Mouse (Mus musculus) lung, adult 2 months (tissue): ENCODE data around the gene Dcaf17.

Experiments used
- CTCF ChIP-seq: fragments of 200-500 bp; IDR thresholded peaks from 2 replicates; pipeline ENCODE4 v1.5.1; 2011; ENCODE audit warnings: mild to moderate bottlenecking, low read length, control low read depth; ENCODE audit not compliant: insufficient read depth
- POLR2A ChIP-seq: fragments of 200-500 bp; IDR thresholded peaks from 2 replicates; pipeline ENCODE4 v1.6.1; 2011; ENCODE audit warnings: low read depth, mild to moderate bottlenecking, control low read depth, low read length, borderline replicate concordance; ENCODE audit errors: extremely low read depth

- TF ChIP-seq POLR2A: no peak
- no peak for TF ChIP-seq CTCF
Measured at GRCm38 (mm10) chr2:71019704-71020375, 35.3 kb upstream of the Dcaf17 start.
